Mouse (Mus musculus) adrenal gland, adult (tissue): Measurements from ENCODE around the gene Tcl1b2.
"Not testable (repeated sequence)": the region's sequence is repeated elsewhere in the genome, so short reads cannot be mapped to it uniquely, and the experiment has no call there.

Source experiments
- DNase-seq, 2 experiments: peaks; one replicate each; pipeline ENCODE4 v3.0.0; 2022 to 2023; ENCODE audit warnings: low spot score in 1 of 2; ENCODE audit not compliant: inconsistent age in 2 of 2

Gene Tcl1b2

DNA sequence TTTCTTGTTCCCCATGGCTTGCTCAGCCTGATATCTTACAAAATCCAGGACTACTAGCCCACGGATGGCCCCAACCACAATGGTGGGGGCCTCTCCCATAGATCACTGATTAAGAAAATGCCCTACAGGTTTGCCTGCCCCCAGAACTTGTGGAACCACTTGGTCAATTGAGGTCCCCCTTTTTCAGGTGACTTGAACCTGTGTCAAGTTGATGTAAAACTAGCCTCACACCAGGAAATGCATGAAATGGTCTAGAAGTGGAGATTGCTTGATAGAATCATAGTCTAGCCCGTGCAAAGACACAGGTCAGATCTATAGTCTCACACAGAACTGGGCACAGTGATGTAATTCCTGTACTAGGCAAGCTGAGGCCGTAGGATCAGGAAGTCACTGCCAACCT is at the start of gene Tcl1b2:
Tcl1b2 (plus strand) TSS at position 301 of the 400 bp plus-strand sequence.
- no peak for DNase-seq

GRCm38 (mm10) chr12:105099466-105100044 is 46.3 kb upstream of the Tcl1b2 start:
- DNase-seq = no peak

DNA sequence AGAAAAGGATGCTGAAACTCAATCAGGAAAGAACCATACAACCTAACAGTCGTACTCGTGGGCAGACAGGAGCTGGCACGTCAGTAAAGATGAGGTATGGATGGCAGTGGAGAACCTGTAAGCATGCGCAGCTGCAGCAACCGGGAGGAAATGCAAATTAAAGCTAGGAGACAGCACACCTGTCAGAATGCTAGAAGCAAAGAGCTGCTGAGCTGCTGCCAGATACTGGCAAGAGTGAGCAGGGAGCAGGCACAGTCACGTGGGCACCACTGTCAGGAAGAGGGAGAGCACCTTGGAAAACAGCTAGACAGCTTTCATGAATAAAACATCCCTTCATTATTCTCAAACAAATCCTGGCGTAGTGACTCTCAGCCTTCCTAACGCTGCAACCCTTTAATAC is 42.9 kb upstream of the Tcl1b2 start:
- DNase-seq = no peak

DNA sequence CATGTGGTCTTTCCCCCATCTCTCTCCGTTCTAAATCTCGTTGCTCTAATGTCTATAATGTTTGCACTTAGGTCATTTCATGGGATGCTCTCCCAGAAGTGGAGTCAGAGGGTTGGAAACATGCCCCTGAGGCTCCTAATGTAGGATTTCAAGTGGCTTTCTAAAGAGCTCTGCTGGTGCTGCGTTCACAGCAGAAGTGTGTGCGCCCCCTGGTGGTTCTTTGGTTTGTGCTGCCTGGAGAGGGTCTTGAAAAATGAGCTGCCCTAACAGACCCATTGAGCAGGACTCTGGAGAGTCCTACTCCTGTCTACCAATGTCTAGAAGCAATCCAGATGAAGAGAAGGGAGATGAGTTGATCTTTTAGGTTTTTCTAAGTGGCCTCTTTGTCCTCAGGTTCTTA is 41.8 kb upstream of the Tcl1b2 start:
- peak; percentile 57 to 90 for DNase-seq

GRCm38 (mm10) chr12:105105326-105105725 is 40.5 kb upstream of the Tcl1b2 start:
- DNase-seq = no peak

DNA sequence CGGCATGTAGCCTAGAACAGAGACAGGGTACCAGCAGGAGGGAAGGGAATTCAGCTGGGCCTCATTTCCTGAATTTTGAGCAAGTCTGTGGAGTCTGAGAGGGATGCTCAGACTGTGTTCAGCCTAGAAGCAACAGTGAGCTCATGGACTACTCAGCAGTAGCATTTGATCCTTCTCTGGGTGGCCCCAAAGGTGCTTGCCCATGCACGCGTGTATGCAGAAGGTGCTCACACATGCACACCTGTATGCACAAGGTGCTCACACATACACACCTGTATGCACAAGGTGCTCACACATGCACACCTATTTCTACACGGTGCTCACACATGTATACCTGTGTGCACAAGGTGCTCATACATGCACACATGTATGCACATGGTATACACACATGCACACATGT is 37.0 kb upstream of the Tcl1b2 start:
- DNase-seq = no peak

DNA sequence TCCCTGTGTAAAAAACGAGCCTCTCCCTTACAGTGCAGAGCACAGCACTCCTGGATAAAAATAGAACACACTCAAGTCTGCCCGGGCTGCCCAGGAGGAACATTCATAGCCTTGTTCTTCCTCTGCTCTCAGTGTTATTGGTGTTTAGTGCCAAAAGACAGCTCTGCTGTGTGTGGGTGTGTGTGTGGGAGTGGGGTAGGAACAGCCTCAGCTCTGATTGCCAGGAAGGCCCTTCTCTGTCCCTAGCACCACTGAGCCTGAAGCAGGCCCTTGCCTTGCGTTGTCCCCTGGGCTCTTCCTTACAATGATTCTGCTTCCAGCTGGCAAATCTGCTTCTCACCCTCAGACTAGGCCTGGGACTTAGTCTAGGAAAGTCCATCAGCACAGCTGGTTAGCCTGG is 36.4 kb upstream of the Tcl1b2 start:
- DNase-seq = no peak

- DNase-seq = peak in 1 of 2 experiments; percentile 86
Observed at GRCm38 (mm10) chr12:105109812-105110211, 36.0 kb upstream of the Tcl1b2 start.

GRCm38 (mm10) chr12:105112321-105112988 is 33.4 kb upstream of the Tcl1b2 start:
- DNase-seq = peak; percentile 34 to 73

DNA sequence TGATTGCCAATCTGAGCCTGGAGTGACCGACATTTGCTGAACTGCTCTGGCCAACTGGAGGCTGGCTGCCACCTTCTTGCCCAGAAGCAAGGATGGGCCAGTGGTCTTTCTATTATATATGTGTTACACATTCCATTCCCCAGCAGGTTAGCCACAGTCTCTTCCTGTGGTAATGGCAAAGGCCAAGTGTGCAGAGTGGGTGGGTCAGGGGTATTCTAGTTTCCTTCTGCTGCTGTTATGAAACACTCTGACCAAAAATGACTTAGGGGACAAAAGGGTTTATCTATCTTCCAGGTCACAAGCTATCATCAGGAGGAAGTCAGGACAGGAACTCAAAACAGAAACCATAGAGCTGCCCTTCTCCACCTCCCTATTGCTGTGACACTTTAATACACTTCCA is 29.2 kb upstream of the Tcl1b2 start:
- no peak for DNase-seq

GRCm38 (mm10) chr12:105125362-105125761 is 20.5 kb upstream of the Tcl1b2 start:
- no peak for DNase-seq

DNA sequence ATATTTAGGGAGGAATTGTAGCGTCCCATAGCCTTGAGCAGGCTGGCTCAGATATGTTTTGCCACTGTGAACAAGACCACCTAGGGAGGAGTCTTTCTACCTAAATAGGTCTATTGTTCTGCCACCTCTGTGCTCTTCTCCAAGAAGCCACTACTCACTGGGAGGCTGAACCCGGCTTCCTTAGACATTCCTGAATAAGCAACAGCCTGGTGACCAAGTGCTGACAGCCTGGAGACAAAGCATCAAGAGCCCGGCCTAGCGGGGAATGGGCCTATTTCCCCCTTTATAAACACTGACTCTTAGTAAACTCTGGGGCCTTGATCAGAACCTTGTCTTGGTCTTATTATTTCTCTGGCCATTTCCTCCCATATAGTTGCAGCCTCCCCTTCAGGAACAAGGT is 19.3 kb upstream of the Tcl1b2 start:
- DNase-seq = no peak

DNA sequence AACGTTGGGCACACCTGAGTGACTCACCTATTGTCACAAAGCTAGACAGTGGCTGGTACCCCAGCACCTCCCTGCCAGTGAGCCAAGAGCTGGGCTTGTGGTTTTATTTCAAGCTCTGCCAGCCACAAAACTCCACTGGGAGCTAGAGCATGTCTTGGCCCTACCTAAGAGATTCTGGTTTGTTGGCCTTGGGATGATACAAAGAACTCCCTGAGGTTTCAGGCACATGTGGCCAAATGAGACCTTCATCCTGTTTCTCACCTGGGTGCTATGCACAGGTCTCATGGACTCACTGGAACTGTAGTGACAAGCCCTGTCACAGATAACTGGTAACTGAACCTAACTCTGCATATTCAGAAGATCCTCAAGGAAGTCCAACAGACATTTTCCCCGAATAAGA is 18.2 kb upstream of the Tcl1b2 start:
- DNase-seq = no peak

DNA sequence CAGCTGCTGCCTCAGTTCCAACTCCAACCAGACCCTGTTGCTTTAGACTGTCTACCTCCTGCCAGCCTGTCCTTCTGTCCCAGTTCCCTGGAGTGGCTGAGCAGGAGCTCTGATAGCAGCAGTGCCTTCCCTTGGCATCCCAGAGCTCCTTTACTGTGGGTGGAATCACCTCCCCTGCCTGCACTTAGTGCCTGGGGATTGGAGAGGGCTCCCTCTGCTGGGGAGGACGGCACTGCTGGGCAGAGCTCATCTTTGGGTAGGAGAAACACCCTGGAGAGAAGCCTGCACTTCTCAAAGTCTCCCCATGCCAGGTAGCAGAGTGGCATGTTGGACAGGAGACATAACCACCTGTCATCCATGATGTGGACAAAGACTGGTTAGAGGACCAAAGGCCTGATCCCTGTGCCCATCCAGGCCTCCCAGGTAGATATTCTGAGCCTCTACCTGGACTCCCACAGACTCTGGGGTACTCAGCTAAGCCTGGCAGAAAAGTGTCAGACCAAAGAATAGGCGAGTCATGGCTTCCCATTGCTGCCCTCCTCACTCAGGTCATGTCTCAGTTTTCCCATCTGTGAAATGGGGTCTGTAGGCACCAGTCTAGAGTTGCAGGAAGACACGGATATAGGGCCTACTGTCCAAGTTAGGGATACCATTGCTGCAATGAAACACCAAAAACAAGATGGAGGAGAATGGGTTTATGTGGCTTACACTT is 16.2 kb upstream of the Tcl1b2 start:
- DNase-seq = peak in 1 of 2 experiments; percentile 38

DNA sequence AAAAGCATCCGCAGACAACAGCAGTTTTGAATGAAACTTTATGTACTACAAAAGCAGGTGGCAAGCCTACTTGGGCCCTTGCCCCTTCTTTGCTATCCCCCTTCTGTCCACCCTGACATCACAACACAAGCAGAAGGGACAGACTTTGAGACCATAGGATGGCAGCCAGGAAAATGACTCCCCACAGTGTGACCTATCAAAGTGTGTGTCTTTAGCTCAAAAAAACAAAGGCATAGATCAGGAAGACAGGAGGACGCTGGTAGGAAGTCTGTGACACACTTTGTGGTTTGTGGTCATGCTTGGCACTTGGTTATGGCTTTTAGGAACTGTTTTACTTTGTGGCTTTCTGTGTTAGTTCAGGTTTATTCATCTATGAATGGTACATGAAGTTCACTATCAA is 11.6 kb upstream of the Tcl1b2 start:
- not testable (repeated sequence) for DNase-seq

- DNase-seq = not testable (repeated sequence)
Observed at GRCm38 (mm10) chr12:105134826-105135225, 11.0 kb upstream of the Tcl1b2 start.

GRCm38 (mm10) chr12:105137729-105138128 is 8.1 kb upstream of the Tcl1b2 start:
- peak; percentile 19 to 69 for DNase-seq

DNA sequence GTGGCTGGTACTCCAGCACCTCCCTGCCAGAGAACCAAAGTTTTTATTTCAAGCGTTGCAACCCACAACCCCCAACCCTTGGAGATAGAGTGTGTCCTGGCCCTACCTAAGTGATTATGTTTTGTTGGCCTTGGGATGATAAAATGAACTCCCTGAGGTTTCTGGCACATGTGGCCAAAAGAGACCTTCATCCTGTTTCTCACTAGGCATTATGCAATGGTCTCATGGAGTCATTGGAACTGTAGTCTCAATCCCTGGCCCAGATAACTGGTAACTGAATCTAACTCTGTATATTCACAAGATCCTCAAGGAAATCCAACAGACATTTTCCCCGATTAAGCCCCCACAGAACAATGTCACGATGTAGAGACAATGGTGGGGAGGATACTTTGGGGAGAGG is 2.7 kb upstream of the Tcl1b2 start:
- DNase-seq = peak in 1 of 2 experiments; percentile 71

DNA sequence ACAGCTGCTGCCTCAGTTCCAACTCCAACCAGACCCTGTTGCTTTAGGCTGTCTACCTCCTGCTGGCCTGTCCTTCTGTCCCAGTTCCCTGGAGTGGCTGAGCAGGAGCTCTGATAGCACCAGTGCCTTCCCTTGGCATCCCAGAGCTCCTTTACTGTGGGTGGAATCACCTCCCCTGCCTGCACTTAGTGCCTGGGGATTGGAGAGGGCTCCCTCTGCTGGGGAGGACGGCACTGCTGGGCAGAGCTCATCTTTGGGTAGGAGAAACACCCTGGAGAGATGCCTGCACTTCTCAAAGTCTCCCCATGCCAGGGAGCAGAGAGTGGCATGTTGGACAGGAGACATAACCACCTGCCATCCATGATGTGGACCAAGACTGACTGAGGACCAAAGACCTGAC is 886 bp upstream of the Tcl1b2 start:
- not testable (repeated sequence) for DNase-seq

- DNase-seq = not testable (repeated sequence)
Observed at GRCm38 (mm10) chr12:105155286-105155685, 9.5 kb downstream of the Tcl1b2 start.

DNA sequence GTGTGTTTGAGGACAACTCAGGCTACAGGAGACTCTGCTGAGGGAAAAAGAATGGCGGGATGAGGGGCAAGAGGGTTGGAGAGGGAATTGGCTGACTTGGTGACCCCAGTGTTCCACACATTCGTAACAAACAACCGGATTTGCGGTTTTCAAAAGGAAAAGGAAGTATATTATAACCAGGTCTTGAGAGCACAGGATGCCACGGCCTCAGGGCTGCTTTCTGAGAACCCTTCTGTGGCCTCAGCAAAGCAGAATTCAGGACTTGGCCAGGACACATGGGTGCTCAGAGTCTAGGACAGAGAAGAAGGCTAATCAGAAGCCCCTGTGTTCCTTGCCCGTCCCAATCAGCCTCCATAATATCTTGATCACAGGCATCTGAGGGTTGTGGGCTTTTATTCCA is 13.0 kb downstream of the Tcl1b2 start:
- no peak for DNase-seq

DNA sequence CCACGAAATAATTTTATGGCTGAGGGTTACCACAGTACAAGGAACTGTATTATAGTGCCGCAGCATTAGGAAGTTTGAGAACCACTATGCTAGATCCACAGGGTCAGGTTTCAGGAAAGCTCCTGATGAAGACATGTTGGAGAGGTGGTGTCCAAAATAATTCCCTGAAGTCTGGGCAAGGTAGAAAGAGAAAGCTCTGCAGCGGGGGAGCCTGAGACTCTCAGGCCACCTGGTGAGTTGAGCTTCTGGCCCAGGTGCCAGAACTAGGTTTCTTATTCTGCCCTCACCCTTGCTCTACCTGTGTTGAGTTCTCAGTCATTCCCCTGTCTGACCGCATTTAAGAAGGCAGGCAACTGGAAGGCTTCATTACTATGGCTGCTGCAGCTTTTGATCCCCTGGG is 13.6 kb downstream of the Tcl1b2 start, which contains the start of gene Tcl1b1:
Tcl1b1 (plus strand) TSS at position 301 of the 400 bp plus-strand sequence.
- no peak for DNase-seq
